Mouse (Mus musculus) lung, adult 2 months (tissue): ENCODE results near the gene Ncoa6. TPM values are rescaled to one million over a fixed set of nuclear protein-coding genes. Genes with fewer than 3 reads are reported as not detected.

ENCODE experiments used
- DNase-seq: peaks from one replicate; pipeline ENCODE4 v3.0.0; 2022
- H3K4me1 ChIP-seq: fragments of 200-500 bp; 2 replicates; pipeline ENCODE4 v1.6.1; 2011; ENCODE audit warnings: low read length; ENCODE audit not compliant: control insufficient read depth, insufficient read depth
- H3K4me3 ChIP-seq: fragments of 200-500 bp; replicated peaks from 2 replicates; pipeline ENCODE3; 2011; ENCODE audit warnings: low read depth, mild to moderate bottlenecking, control low read depth, low read length; ENCODE audit errors: extremely low read depth
- CTCF ChIP-seq: fragments of 200-500 bp; IDR thresholded peaks from 2 replicates; pipeline ENCODE4 v1.5.1; 2011; ENCODE audit warnings: mild to moderate bottlenecking, low read length, control low read depth; ENCODE audit not compliant: insufficient read depth
- POLR2A ChIP-seq: fragments of 200-500 bp; IDR thresholded peaks from 2 replicates; pipeline ENCODE4 v1.6.1; 2011; ENCODE audit warnings: low read depth, mild to moderate bottlenecking, control low read depth, low read length, borderline replicate concordance; ENCODE audit errors: extremely low read depth
- WGBS: fragments of 180-500 bp; shearing (Covaris S2); methylation state at CpG from one replicate; pipeline ENCODE4 v1.1.7; 2018; 5-methylcytosine and 5-hydroxymethylcytosine counted together
- polyA plus RNA-seq: library from polyadenylated mRNA; depleted of rRNA; stranded (reverse); fragments of >200 nt; gene quantifications from 2 replicates; pipeline ENCODE4 v1.2.3, GENCODE M21; 2012; rRNA removed

The Ncoa6 gene
- 20.0 and 23.2 TPM in 2 replicates for polyA plus RNA-seq

DNA sequence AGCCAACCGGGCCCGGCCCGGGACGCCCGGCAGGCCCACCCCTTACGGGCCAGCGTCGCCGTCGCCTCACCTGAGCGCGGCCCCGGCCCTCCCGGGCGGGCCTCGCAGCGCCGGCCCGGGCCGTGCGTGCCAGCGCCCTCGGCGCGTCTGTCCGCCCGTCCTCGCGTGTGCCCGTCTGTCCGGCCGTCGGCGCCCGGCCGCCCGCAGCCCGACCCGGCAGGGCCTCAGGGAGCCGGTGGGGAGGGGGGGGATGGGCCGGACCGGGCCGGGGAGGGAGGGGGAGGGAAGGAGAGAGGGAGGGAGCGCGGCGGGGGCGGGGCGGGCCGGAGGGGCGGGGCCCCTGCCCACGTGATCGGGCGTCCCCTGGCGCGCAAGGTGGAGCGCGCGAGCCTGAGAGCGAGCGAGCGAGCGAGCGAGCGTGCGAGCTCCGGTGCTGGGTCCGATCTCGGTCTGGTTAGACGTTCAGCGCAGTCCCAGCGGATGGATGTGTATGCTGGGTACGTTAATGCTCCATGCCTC, at the start of gene Ncoa6:
Ncoa6 (minus strand) TSS at position 325 of the 519 bp plus-strand sequence.
- no peak for TF ChIP-seq CTCF
- TF ChIP-seq POLR2A: no peak
- Histone ChIP-seq H3K4me3 (peak within 1 kb of the TSS; percentile 93), H3K4me1 (peaks cover 3% of the 10 kb centered on the region)
- DNase-seq: peak; percentile 61
- WGBS: under 1% methylated on average over 58 of the region's 72 CpGs

DNA sequence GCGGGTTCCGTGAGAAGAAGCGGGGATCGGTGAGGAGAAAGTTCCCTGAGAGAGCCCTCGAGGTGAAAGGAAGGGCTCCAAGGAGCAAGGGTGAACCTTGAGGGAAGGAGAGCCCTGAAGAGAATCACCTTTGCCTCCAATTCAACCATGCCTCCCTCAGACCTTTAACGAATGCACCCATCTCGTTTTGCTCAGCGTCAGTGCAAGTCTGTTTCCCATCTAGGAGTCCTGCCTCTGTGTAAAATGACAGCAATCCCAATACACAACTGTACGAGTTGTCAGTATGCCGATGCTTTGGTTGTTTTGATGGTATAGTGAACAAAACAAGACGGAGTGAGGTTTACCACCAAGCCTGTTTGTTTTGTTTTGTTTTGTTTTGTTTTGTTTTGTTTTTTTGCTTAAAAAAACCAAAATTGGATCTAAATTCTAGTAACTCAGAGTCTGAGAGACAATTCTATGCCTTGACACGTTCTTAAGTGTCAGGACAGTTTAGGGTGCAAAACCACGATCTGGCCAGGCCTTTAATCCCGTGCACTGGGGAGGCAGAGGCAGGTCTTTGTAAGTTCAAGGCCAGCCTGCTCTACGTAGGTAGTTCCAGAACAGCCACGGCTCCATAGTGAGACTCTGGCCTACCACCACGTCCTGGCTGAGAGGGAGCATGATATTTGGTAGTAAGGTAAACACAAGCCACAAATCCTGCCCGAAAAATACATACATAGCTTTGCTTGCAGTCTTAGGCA, 45.0 kb upstream of the Ncoa6 start:
- TF ChIP-seq CTCF (no peak), POLR2A (no peak)
- Histone ChIP-seq H3K4me1 (no peaks in the 10 kb centered on the region), H3K4me3 (peak overlapping the region; percentile 74)
- no peak for DNase-seq
- WGBS: 26% methylated on average over 18 of the region's 18 CpGs

DNA sequence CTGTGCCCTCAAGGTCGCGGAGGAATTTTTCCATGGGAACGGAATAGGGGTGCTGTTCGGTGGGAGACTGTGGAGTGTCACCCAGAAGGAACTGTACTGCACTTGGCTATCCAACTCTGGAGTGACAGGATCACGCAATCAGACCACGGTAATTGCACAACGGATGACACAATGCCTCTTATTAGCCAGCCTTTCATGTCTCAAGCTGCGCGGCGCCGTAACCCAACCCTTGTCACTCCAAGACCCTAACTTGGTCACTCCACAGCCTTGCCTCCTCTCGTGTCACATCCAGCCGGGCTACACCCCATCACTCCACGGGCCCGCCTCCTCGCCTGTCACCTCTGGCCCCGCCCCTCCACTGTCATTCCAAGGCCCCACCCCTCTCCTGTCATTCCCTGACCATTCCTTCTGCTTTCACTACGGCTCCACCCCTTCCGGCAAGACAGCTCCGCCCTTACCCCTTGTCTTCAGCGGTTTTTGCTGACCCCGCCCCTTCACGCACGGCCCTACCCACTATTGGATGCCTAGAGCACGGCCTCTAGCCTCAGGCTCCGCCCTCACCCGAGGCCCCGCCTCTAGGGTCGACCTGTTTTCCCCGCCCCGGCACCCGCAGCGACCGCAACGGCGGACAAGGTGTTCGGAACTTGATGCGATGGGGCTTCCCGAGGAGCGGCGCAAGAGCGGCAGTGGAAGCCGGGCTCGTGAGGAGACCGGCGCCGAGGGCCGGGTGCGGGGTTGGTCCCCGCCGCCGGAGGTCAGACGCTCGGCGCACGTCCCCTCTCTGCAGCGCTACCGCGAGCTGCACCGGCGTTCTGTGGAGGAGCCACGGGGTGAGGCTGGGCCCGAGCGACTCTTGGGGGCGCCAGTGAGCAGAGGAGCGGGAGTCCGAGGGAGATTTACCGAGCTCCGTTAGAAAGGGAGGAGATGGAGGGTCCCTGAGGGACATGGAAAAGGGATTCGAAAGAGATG, 44.0 kb upstream of the Ncoa6 start, which contains the start of the genes Acss2 and Ggt7:
Acss2 (plus strand) TSS at position 494 of the 969 bp plus-strand sequence.
Ggt7 (minus strand) TSS at position 783 of the 969 bp plus-strand sequence.
- Histone ChIP-seq H3K4me3 (peak within 1 kb of the TSS; percentile 74), H3K4me1 (no peaks in the 10 kb centered on the region)
- TF ChIP-seq POLR2A (peak; percentile 56; the same call in 1 of the 2 replicates), CTCF (peak; percentile 38; the same call in 1 of the 2 replicates)
- DNase-seq: peak; percentile 98
- WGBS: 2% methylated on average over 70 of the region's 70 CpGs

DNA sequence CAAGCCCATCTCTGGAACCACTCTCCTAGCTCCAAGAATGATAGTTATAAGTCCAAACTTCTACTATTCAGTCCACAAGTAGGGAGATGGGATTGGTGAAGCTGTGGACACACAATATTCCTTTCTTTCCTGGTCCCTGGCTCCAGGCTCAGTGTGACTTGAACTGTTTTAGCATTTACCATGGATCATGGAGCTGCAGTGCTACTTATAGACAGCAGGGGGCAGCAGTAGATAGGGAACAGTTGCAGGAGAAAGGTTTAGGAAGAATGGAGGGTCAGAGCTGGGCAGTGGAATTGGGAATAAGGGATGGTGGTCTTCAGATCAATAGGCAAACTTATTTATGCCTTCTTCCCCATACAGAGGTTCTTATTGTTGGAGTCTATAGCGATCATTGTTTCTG, 42.2 kb upstream of the Ncoa6 start:
- DNase-seq: peak; percentile 73
- H3K4me3 ChIP-seq: no peak overlapping the region
- WGBS: 14% methylated on average over 1 of the region's 1 CpGs
- H3K4me1 ChIP-seq: no peaks in the 10 kb centered on the region
- TF ChIP-seq CTCF: peak; percentile 56
- no peak for TF ChIP-seq POLR2A

DNA sequence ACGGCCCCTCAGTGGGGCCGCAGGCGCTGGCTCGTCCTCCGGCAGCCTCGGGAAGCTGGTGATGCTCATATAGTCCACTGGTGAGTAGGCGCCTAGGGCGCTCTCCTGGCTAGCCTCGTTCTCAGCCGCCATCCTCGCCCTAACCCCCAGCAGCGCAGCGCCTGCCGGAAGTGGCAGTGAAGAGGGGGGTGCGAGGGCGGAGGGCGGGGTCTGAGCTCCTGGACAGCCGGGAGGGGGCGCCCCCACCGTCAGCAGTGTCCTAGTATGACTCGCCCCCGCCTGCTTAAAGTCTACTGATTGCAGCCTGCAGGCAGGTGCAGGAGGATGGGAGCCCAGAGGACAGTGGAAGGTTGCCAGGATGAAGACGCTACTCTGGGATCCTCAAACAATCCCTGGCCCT, 41.0 kb upstream of the Ncoa6 start:
- peak; percentile 34 for DNase-seq
- TF ChIP-seq CTCF (no peak), POLR2A (no peak)
- WGBS: 2% methylated on average over 22 of the region's 23 CpGs

DNA sequence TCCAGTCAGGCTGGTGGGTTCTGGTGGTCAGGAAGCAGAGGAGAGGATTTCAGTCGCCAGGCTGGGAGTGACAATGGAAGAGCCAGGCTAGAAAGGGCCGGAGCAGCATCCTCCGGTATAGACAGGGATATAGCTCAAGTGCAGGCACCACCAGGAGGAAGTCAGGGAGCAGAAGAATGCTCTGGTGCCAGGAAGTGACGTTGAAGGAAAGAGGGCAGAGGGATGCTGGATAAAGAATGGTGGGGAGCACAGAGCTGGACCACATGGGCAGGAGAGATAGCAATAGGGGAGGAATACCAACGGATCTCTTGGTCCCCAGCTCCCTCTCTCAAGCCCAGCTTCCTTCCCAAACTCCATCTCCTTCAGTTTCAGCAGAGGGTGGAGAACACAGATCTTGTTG, 39.8 kb upstream of the Ncoa6 start:
- WGBS: 39% methylated on average over 5 of the region's 5 CpGs
- Histone ChIP-seq H3K4me3 (no peak overlapping the region), H3K4me1 (no peaks in the 10 kb centered on the region)
- TF ChIP-seq POLR2A (no peak), CTCF (no peak)
- DNase-seq: no peak

More for the DNA sequence above, 41.0 kb upstream of the Ncoa6 start:
- no peaks in the 10 kb centered on the region for H3K4me1 ChIP-seq
- no peak overlapping the region for H3K4me3 ChIP-seq

DNA sequence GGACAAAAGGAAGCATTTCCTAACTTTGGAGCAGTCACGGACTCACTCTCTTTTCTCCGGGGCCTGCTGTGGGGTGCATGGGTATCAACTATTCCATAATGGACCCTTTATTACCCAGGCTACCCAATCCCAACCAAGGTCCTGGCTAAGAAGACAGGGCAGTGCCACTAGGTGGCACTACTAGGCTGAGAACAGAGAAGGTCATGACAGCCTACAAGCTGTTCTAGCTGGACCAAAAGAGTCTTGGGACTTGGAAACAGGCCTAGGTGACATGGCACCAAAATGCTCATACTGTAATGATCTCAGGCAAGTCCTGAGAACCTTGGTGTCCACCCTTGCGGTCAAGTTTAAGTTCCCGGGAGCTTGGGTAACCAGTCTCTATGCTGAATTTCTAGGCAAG, 38.8 kb upstream of the Ncoa6 start:
- Histone ChIP-seq H3K4me1 (no peaks in the 10 kb centered on the region), H3K4me3 (no peak overlapping the region)
- 63% methylated on average over 4 of the region's 4 CpGs for WGBS
- TF ChIP-seq POLR2A: no peak
- peak; percentile 74 for TF ChIP-seq CTCF
- peak; percentile 43 for DNase-seq

DNA sequence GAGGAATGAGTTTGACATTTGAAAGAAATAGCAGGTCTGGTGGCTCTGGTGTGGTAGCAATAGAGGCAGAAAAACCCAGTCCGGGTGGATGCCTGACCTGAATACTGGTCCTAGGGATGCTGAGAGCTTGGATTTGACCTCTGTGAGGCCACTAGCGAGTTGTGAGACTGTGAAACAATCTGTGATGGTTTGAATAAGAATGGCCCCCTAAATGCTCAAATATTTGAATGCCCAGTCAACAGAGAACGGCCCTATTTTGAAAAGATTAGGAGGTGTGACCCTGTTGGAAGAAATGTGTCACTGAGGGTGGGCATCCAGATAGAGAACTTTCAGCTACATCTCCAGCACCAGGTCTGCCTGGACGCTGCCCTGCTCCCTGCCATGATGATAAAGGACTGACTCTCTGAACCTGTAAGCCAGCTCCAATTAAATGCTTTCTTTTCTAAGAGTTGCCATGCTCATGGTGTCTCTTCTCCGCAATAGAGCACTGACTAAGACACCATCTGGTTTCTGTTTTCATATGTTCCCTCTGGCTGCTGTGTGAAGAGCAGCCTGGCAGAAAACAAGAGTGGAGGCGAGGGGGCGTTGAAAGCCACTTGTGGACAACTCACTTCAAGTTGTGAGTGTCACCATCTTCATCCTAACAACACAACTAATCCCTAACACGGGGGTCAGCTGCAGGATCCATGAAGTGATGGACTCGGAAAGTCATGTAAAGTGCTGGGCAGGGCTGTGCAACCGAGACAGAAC, 34.2 kb upstream of the Ncoa6 start:
- 71% methylated on average over 10 of the region's 10 CpGs for WGBS
- no peak for DNase-seq
- Histone ChIP-seq H3K4me1 (no peaks in the 10 kb centered on the region), H3K4me3 (no peak overlapping the region)
- TF ChIP-seq POLR2A (no peak), CTCF (no peak)

DNA sequence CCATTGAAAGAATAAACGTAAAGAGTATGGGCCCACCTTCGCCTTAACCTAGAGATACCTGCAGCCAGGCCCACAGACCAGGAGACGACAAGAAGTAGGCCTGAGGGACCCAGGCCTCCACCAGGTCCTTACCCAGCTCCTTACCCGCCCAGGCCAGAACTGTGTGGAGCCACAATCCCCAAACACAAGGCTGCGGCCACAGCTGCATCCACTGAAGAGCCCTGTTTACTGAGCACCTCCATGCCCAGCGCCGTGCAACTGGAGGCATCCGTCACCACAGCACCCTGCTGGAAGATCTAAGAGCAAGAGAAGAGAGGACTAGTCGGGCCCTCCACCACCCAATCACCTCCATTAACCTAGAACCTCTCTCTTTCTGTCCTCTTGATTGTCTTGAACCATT, 32.1 kb upstream of the Ncoa6 start:
- no peak for DNase-seq
- TF ChIP-seq CTCF: no peak
- no peak for TF ChIP-seq POLR2A
- no peak overlapping the region for H3K4me3 ChIP-seq
- no peaks in the 10 kb centered on the region for H3K4me1 ChIP-seq
- WGBS: 92% methylated on average over 9 of the region's 9 CpGs
